Mouse (Mus musculus) forebrain, embryonic 12.5 days (tissue): Measurements from ENCODE around the gene Ap5z1. TPM values are rescaled to one million over a fixed set of nuclear protein-coding genes. Genes with fewer than 3 reads are reported as not detected.

Experiments
- ATAC-seq: fragments of 200-750 bp; cut with Nextera tagmentation; 2 replicates; pipeline ENCODE4 v1.8.0; 2017; ENCODE audit warnings: moderate TSS enrichment; ENCODE audit not compliant: low FRiP score
- H3K27ac ChIP-seq: fragments of 300-500 bp; sonication (generic); 2 replicates; pipeline ENCODE4 v1.5.1; 2016; ENCODE audit warnings: mild to moderate bottlenecking
- H3K27me3 ChIP-seq: fragments of 300-500 bp; sonication (generic); 2 replicates; pipeline ENCODE4 v1.6.1; 2016; ENCODE audit warnings: mild to moderate bottlenecking
- H3K36me3 ChIP-seq: fragments of 300-500 bp; sonication (generic); replicated peaks from 2 replicates; pipeline ENCODE4 v1.6.1; 2016; ENCODE audit warnings: mild to moderate bottlenecking
- H3K4me1 ChIP-seq: fragments of 300-500 bp; sonication (generic); 2 replicates; pipeline ENCODE4 v1.6.1; 2016
- H3K4me2 ChIP-seq: fragments of 300-500 bp; sonication (generic); 2 replicates; pipeline ENCODE4 v1.6.1; 2016; ENCODE audit warnings: mild to moderate bottlenecking, moderate library complexity
- H3K4me3 ChIP-seq: fragments of 300-500 bp; sonication (generic); replicated peaks from 2 replicates; pipeline ENCODE4 v1.5.1; 2016; ENCODE audit warnings: mild to moderate bottlenecking
- H3K9ac ChIP-seq: fragments of 300-500 bp; sonication (generic); 2 replicates; pipeline ENCODE4 v1.6.1; 2016; ENCODE audit warnings: mild to moderate bottlenecking
- H3K9me3 ChIP-seq: fragments of 300-500 bp; sonication (generic); 2 replicates; pipeline ENCODE4 v1.6.1; 2016
- WGBS: fragments of 180-500 bp; shearing (Covaris S2); methylation state at CpG from one replicate; pipeline ENCODE4 v1.1.7; 2016; 5-methylcytosine and 5-hydroxymethylcytosine counted together
- polyA plus RNA-seq: library from polyadenylated mRNA; unstranded; fragments of >200 nt; fragmentation: Nextera tagmentation; extraction: Ambion mirVana; gene quantifications from 2 replicates; pipeline ENCODE4 v1.2.1, GENCODE M21; 2016

Gene Ap5z1
- polyA plus RNA-seq, 1 experiment from 2014 or later: 12.7 TPM

DNA sequence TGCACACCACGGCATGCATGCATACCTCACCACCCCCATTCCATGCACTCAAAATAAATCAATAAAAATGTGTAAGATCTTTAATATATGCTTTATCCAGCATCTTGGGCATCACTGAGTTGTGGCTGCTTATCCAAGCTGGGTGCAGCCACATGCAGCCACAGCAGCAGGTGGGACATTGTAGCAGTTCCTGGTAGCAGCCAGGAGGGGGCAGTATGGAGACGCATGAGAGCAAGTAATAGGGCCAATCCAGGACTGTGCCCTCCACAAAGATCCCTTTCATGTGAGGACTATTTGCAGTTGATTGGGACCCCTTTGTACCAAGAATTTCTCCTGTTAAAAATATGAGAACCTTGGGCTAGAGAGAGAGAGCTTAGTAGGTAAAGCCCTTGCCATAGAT is 18.8 kb downstream of the Ap5z1 start:
- no peaks in the 10 kb centered on the region for H3K27me3 ChIP-seq
- H3K4me3 ChIP-seq: no peak overlapping the region
- H3K9me3 ChIP-seq: no peaks in the 10 kb centered on the region
- no peak overlapping the region for H3K4me2 ChIP-seq
- H3K27ac ChIP-seq: no peak overlapping the region
- H3K36me3 ChIP-seq: no peaks in the 10 kb centered on the region
- ATAC-seq: no peak
- WGBS: 65% methylated on average over 2 of the region's 2 CpGs
- H3K4me1 ChIP-seq: peaks cover 8% of the 10 kb centered on the region
- H3K9ac ChIP-seq: no peak overlapping the region

DNA sequence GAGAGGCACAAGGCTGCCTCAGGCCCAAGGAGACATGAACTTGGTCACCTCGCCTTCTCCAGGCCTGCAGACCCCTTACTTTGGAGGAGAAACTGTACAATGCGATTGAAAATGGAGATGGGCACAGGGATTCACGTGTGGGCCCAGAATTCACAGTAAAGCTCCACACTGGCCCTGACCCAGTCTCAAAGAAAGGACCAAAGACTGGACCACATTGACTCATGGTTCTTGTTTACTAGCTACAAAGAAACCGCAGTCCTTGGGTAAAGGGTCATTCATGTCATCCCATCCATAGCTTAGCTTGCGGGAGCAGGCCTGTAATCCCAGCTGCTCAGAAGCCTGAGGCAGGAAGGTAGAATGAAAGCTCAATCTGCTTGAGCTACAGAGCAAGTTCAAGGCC is 19.8 kb downstream of the Ap5z1 start:
- Histone ChIP-seq H3K36me3 (no peaks in the 10 kb centered on the region), H3K9ac (no peak overlapping the region), H3K4me2 (no peak overlapping the region), H3K4me3 (no peak overlapping the region), H3K27me3 (no peaks in the 10 kb centered on the region), H3K4me1 (peaks cover 8% of the 10 kb centered on the region), H3K27ac (no peak overlapping the region), H3K9me3 (no peaks in the 10 kb centered on the region)
- no peak for ATAC-seq
- WGBS: 92% methylated on average over 5 of the region's 5 CpGs

DNA sequence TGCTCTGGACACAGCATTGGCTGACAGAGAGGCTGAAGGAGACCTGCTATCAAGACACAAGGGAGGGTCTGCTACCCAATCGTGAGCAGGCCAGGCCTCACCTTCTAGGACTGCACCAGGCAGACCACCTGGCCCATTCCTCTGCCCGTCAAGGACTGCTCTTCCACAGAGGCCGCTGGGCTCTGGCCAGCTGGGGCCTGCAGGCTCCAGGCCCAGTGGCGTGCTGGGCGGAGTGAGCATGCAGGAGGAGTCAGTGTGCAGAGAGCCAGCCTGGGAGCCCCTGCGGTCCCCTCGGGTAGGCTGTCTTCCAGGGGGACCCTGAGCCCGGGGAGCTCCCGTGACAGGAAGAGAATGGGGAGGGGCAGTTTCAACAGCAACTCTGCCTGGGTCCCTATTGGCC is 22.9 kb downstream of the Ap5z1 start:
- Histone ChIP-seq H3K27ac (no peak overlapping the region), H3K4me3 (no peak overlapping the region), H3K9ac (no peak overlapping the region), H3K4me1 (peaks cover 4% of the 10 kb centered on the region; the same call in 1 of the 2 replicates), H3K27me3 (no peaks in the 10 kb centered on the region), H3K36me3 (no peaks in the 10 kb centered on the region), H3K4me2 (no peak overlapping the region), H3K9me3 (no peaks in the 10 kb centered on the region)
- WGBS: 78% methylated on average over 9 of the region's 9 CpGs
- no peak for ATAC-seq

DNA sequence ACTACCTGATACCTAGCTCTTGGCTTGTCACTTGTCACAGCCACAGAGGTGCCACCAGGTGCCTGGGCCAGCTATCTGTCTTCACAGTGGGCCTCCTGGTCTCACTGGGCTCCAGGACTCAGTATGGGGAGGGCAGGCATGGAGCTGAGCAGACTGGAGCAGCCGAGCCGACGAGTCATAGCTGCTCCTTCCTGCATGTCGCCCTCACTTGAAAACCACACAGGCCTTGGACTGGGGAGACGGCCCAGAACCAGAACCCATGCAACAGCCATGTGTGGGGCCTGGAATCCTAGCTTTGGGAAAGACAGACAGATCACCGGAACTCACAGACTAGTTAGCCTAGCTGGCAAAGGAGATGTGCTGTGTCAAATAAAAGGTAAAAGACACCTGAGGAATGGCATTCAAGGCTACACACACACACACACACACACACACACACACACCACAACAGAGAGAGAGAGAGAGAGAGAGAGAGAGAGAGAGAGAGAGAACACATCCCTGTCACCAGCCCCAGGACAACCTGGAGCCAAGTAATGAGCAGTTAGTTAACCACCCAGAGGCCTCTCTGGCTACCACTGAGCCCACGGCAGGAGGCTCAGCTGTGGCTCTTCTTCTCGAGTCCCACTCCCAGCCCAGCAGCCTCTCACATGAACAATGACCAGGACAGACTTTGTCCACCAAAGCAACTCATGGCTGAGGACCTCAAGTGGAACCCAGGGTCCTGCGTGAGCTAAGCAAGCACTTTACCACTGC is 26.4 kb downstream of the Ap5z1 start:
- H3K4me3 ChIP-seq: no peak overlapping the region
- H3K4me1 ChIP-seq: peaks cover 6% of the 10 kb centered on the region; the same call in 1 of the 2 replicates
- no peak for ATAC-seq
- no peaks in the 10 kb centered on the region for H3K9me3 ChIP-seq
- no peaks in the 10 kb centered on the region for H3K36me3 ChIP-seq
- no peak overlapping the region for H3K27ac ChIP-seq
- whole genome bisulfite sequencing: 80% methylated on average over 9 of the region's 9 CpGs
- no peak overlapping the region for H3K9ac ChIP-seq
- H3K4me2 ChIP-seq: no peak overlapping the region
- peaks cover 8% of the 10 kb centered on the region; the same call in 1 of the 2 replicates for H3K27me3 ChIP-seq

DNA sequence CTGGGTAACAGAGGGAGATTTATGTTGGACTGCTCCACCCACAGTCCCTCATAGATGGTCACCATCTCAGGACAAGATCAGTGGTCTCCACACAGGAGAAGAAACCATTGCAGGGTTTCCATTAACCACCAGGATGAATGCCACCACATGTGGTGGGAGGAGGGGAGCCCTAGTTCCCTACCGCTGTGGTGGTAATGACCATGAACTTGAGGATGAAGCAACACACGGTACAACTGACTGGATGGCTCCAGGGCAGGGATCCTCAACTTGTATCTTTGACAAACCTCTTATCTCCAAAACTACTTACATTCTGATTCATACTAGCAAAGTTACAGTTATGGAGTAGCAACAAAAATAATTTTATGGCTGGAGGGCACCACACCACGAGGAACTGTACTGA is 29.6 kb downstream of the Ap5z1 start:
- Histone ChIP-seq H3K36me3 (no peaks in the 10 kb centered on the region), H3K4me2 (no peak overlapping the region), H3K4me1 (peaks cover 10% of the 10 kb centered on the region), H3K4me3 (no peak overlapping the region), H3K27me3 (peaks cover 8% of the 10 kb centered on the region; the same call in 1 of the 2 replicates), H3K9ac (no peak overlapping the region), H3K9me3 (no peaks in the 10 kb centered on the region), H3K27ac (no peak overlapping the region)
- 84% methylated on average over 3 of the region's 3 CpGs for WGBS
- no peak for ATAC-seq

DNA sequence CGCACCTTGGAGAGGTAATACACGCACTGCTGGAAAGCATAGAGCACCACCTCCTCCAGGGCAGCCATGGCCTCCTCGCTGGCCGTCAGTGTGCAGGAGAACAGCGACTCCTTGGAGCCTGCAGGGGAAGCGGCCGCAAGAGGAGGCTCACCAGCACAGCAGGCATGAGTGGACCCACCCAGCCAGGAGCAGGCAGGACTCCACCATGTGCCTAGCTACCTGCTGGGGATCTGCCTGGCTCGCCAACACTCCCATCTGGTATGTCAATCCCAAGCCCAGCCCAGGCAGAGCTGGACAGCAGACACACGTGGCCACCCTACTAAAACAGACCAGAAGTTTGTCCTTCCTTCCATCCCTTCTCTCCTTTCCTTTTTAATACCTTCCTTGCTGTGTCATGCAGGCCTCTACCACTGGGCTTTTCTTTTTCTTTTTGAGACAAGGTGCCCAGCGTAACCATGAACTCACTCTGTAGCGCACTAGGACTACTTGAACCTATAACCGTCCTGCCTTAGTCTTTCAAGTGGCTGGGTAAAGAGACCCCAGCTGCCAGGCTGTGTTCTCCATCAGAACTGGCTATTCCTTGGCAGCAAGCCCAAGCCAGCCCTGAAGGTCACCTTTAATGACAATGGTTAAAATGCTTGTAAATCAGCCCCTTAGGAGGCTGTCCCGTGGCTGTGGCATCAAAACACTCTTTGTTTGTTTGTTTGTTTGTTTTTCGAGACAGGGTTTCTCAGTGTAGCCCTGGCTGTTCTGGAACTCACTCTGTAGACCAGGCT is 31.8 kb downstream of the Ap5z1 start:
- peaks cover 8% of the 10 kb centered on the region; the same call in 1 of the 2 replicates for H3K27me3 ChIP-seq
- H3K36me3 ChIP-seq: no peaks in the 10 kb centered on the region
- WGBS: 52% methylated on average over 14 of the region's 14 CpGs
- H3K9ac ChIP-seq: no peak overlapping the region
- no peak overlapping the region for H3K4me2 ChIP-seq
- no peak for ATAC-seq
- no peak overlapping the region for H3K4me3 ChIP-seq
- peaks cover 14% of the 10 kb centered on the region for H3K4me1 ChIP-seq
- no peaks in the 10 kb centered on the region for H3K9me3 ChIP-seq
- H3K27ac ChIP-seq: no peak overlapping the region

DNA sequence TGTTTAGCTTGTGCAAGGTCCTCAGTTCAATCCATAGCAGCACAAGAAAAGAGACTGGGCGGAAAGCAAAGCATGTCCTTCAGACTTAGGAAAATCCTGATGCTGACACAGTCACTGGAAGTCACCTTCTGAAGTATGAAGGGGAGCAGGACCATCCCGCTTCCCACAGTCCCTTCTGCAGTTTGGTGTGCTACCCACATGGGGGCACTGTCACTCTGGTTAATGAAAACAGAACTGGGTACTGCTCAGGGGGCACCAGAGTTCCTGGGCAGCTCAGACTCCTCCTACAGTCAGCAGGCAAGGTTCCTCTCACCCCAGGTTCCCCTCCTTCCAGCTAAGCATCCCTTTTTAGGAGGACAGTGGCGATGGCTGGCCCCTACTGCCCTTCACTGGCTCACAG is 35.2 kb downstream of the Ap5z1 start:
- WGBS: 30% methylated on average over 3 of the region's 3 CpGs
- Histone ChIP-seq H3K9ac (no peak overlapping the region), H3K4me3 (no peak overlapping the region), H3K27ac (no peak overlapping the region), H3K4me2 (no peak overlapping the region), H3K36me3 (no peaks in the 10 kb centered on the region), H3K27me3 (peaks cover 12% of the 10 kb centered on the region), H3K9me3 (no peaks in the 10 kb centered on the region), H3K4me1 (peaks cover 14% of the 10 kb centered on the region)
- no peak for ATAC-seq

DNA sequence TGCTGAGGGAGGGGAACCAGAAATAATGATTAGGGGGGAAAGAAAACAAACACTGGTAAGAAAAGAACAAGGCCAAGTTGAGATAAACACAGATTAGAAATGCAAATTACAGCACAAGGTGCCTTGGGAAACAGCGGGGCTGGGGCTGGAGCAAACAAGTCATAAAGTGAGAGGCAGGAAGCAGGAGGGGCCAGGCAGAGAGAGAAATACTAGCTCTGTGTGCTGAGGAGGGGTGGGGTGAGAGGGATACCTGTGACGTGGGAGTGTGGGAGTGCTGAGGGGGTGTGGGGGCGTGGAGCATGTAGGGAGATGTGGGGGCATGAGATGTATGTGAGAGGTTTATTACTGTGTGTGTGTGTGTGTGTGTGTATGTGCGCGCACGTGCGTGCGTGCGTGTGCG is 37.2 kb downstream of the Ap5z1 start:
- 81% methylated on average over 10 of the region's 10 CpGs for WGBS
- Histone ChIP-seq H3K27ac (no peak overlapping the region), H3K9me3 (no peaks in the 10 kb centered on the region), H3K9ac (no peak overlapping the region), H3K36me3 (no peaks in the 10 kb centered on the region), H3K4me3 (no peak overlapping the region), H3K4me1 (peaks cover 5% of the 10 kb centered on the region), H3K4me2 (no peak overlapping the region), H3K27me3 (peaks cover 9% of the 10 kb centered on the region)
- ATAC-seq: no peak

DNA sequence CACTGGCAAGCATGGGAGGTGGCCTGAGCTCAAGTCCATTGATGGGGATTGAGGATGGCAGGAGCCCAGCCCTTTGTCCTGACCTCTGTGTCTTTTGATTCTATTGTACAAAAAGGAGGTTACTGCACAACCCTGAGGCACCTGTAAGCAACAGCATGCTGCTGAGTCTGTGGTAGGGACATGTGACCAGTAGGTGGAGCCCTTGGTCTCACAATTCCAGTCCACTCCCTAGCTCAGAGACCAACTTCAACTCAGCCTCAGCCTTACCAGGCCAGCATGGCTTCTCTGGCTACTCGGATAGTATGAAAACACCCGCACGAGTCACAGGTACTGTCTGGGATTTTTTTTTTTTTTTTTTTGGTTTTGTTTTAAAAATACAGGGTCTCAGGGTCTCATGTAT is 38.7 kb downstream of the Ap5z1 start:
- Histone ChIP-seq H3K36me3 (no peaks in the 10 kb centered on the region), H3K9me3 (no peaks in the 10 kb centered on the region), H3K4me3 (no peak overlapping the region), H3K27ac (no peak overlapping the region), H3K27me3 (peaks cover 9% of the 10 kb centered on the region), H3K9ac (no peak overlapping the region), H3K4me2 (no peak overlapping the region), H3K4me1 (peaks cover 4% of the 10 kb centered on the region; the same call in 1 of the 2 replicates)
- 9% methylated on average over 3 of the region's 3 CpGs for WGBS
- ATAC-seq: peak; percentile 91

DNA sequence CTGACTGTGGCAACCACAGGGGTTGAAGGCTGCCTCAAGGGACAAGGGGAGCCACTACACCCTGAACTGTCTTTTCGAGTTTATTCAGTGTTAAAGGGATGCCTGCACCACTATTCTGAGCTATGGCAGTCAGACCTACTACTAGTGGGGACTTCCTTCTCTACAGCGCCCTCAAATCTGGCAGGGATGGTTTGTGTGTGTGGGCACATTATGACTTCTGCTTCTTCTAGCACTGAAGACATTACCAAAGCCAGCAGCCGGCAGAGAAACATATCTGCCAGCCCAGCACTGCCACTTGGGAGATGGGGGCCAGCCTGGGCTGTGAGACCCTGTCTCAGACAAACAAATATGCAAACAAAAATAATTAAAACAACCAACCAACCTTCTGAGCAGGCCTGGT is 40.4 kb downstream of the Ap5z1 start:
- no peak for ATAC-seq
- H3K9ac ChIP-seq: no peak overlapping the region

DNA sequence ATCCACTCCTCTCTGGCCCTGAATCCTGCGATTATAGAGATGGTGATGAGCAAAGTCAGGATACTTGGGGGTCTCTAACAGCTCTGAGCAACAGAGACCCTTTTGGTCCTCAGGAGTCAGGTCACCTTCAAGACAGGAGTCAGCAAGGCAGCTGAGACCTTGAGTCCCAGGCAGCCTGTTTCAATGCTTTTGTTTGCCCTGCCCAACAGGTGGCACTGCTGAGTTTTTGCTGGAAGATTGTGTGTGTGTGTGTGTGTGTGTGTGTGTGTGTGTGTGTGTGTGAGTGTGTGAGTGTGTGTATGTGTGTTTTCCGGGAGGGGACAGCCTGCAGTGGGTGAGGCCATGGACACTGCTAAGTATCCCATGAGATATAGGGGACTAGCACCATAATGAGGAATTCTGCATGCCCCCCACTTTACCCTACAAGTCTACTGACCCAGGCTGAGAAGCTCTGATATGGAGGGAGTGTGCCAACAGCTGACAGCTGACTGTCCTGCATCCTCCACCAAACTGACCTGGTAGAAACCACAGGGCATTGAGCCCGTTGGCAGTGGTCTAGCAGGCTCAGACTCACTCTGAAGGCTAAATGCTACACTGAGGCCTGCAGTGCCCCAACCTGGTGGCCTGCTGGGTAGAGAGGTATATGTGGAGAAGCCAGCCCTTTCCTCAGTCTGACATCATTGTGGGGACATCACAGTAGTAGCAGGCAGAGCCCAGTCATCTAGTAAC is 42.1 kb downstream of the Ap5z1 start:
- Histone ChIP-seq H3K4me1 (peaks cover 13% of the 10 kb centered on the region), H3K9me3 (no peaks in the 10 kb centered on the region), H3K4me3 (no peak overlapping the region), H3K36me3 (no peaks in the 10 kb centered on the region), H3K27ac (no peak overlapping the region), H3K27me3 (peaks cover 9% of the 10 kb centered on the region), H3K4me2 (no peak overlapping the region), H3K9ac (no peak overlapping the region)
- 73% methylated on average over 3 of the region's 3 CpGs for WGBS
- no peak for ATAC-seq

More for the DNA sequence above, 40.4 kb downstream of the Ap5z1 start:
- H3K9me3 ChIP-seq: no peaks in the 10 kb centered on the region
- H3K36me3 ChIP-seq: no peaks in the 10 kb centered on the region
- H3K4me3 ChIP-seq: no peak overlapping the region
- no peak overlapping the region for H3K4me2 ChIP-seq
- H3K27ac ChIP-seq: no peak overlapping the region
- 80% methylated on average over 3 of the region's 3 CpGs for WGBS
- peaks cover 7% of the 10 kb centered on the region for H3K4me1 ChIP-seq
- H3K27me3 ChIP-seq: peaks cover 9% of the 10 kb centered on the region
